Mouse (Mus musculus) E14TG2a.4 (cell line): Measurements from ENCODE around the gene Bud23.
"Not testable (repeated sequence)": the region's sequence is repeated elsewhere in the genome, so short reads cannot be mapped to it uniquely, and the experiment has no call there.

Experiments used
- H3K27me3 ChIP-seq: 2 replicates; pipeline ENCODE4 v1.6.1; 2014; ENCODE audit warnings: low read length, control low read depth; ENCODE audit not compliant: insufficient read depth
- H3K36me3 ChIP-seq: 2 replicates; pipeline ENCODE4 v1.6.1; 2014; ENCODE audit warnings: low read length, control low read depth; ENCODE audit not compliant: insufficient read depth
- H3K4me1 ChIP-seq: replicated peaks from 2 replicates; pipeline ENCODE4 v1.6.1; 2014; ENCODE audit warnings: low read depth, low read length, control low read depth
- H3K4me3 ChIP-seq: replicated peaks from 2 replicates; pipeline ENCODE4 v1.5.1; 2014; ENCODE audit warnings: mild to moderate bottlenecking, low read length
- H3K9me3 ChIP-seq: 2 replicates; pipeline ENCODE4 v1.6.1; 2014; ENCODE audit warnings: low read length, control low read depth
- CTCF ChIP-seq: conservative IDR thresholded peaks from 2 replicates; pipeline ENCODE4 v1.5.1; 2014; ENCODE audit warnings: low read length
- NANOG ChIP-seq: IDR thresholded peaks from 2 replicates; pipeline ENCODE4 v1.6.1; 2014; ENCODE audit warnings: borderline replicate concordance, low read length, mixed read lengths
- POU5F1 ChIP-seq: IDR thresholded peaks from 2 replicates; pipeline ENCODE4 v1.6.1; 2014; ENCODE audit warnings: low read length, borderline replicate concordance

Gene Bud23

GRCm38 (mm10) chr5:135064909-135065446, at the start of gene Bud23:
TSS of gene Bud23 (minus strand) at chr5:135064959.
- Histone ChIP-seq H3K4me3 (peak within 1 kb of the TSS; percentile 98), H3K4me1 (peaks cover 40% of the 10 kb centered on the region), H3K36me3 (peaks cover 60% of the 10 kb centered on the region)
- H3K9me3 ChIP-seq, H3K27me3 ChIP-seq: not testable (repeated sequence)

DNA sequence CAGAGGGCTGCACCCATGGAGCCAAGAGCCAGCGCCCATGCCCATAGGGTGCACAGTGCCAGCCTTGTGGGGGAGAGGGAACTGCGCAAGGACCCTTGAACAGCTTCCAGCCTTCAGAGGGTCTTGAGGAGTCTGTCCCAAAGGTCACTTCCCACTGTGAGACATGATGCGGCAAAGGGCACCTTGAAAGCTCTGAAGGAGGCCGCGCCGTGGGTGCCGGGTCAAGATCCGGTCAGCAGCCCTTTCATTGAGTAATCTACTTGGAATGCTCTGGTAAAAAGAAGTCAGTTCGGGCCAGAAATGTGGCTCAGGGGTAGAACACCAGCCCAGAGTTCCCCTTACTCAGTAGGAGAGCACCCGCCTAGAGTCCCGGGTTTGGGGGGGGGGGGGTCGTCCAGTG, 49.0 kb upstream of the Bud23 start:
- TF ChIP-seq NANOG: no peak
- no peak for TF ChIP-seq POU5F1
- no peak for TF ChIP-seq CTCF
- H3K9me3 ChIP-seq: no peaks in the 10 kb centered on the region
- no peaks in the 10 kb centered on the region for H3K36me3 ChIP-seq
- peaks cover 28% of the 10 kb centered on the region for H3K27me3 ChIP-seq
- peaks cover 35% of the 10 kb centered on the region for H3K4me1 ChIP-seq
- no peak overlapping the region for H3K4me3 ChIP-seq

- no peak for TF ChIP-seq POU5F1
- TF ChIP-seq CTCF: no peak
- TF ChIP-seq NANOG: no peak
- Histone ChIP-seq H3K4me1 (peaks cover 43% of the 10 kb centered on the region), H3K27me3 (peaks cover 64% of the 10 kb centered on the region), H3K4me3 (no peak overlapping the region), H3K9me3 (no peaks in the 10 kb centered on the region), H3K36me3 (no peaks in the 10 kb centered on the region)
These were observed 45.2 kb upstream of the Bud23 start for GRCm38 (mm10) chr5:135109976-135110375.

- peaks cover 68% of the 10 kb centered on the region for H3K27me3 ChIP-seq
- H3K4me3 ChIP-seq: 0 out of 2 replicates have a peak overlapping the region, but pooled peaks have one; percentile 84
- TF ChIP-seq POU5F1 (no peak), CTCF (no peak), NANOG (no peak)
- H3K4me1 ChIP-seq: peaks cover 41% of the 10 kb centered on the region
- no peaks in the 10 kb centered on the region for H3K36me3 ChIP-seq
- H3K9me3 ChIP-seq: no peaks in the 10 kb centered on the region
These were observed 44.7 kb upstream of the Bud23 start for GRCm38 (mm10) chr5:135109426-135109825.

- peaks cover 37% of the 10 kb centered on the region for H3K4me1 ChIP-seq
- peak overlapping the region; percentile 84 for H3K4me3 ChIP-seq
- no peaks in the 10 kb centered on the region for H3K36me3 ChIP-seq
- TF ChIP-seq CTCF: no peak
- no peak for TF ChIP-seq POU5F1
- TF ChIP-seq NANOG: no peak
- peaks cover 72% of the 10 kb centered on the region for H3K27me3 ChIP-seq
- no peaks in the 10 kb centered on the region for H3K9me3 ChIP-seq
These were observed 44.3 kb upstream of the Bud23 start for GRCm38 (mm10) chr5:135109017-135109416.

GRCm38 (mm10) chr5:135107521-135108501, 43.1 kb upstream of the Bud23 start:
- no peaks in the 10 kb centered on the region for H3K9me3 ChIP-seq
- H3K27me3 ChIP-seq: peaks cover 74% of the 10 kb centered on the region
- no peaks in the 10 kb centered on the region for H3K36me3 ChIP-seq
- peak overlapping the region; percentile 84 for H3K4me3 ChIP-seq
- TF ChIP-seq POU5F1 (no peak), NANOG (no peak), CTCF (no peak; the same call in 1 of the 2 replicates)
- peaks cover 29% of the 10 kb centered on the region for H3K4me1 ChIP-seq

DNA sequence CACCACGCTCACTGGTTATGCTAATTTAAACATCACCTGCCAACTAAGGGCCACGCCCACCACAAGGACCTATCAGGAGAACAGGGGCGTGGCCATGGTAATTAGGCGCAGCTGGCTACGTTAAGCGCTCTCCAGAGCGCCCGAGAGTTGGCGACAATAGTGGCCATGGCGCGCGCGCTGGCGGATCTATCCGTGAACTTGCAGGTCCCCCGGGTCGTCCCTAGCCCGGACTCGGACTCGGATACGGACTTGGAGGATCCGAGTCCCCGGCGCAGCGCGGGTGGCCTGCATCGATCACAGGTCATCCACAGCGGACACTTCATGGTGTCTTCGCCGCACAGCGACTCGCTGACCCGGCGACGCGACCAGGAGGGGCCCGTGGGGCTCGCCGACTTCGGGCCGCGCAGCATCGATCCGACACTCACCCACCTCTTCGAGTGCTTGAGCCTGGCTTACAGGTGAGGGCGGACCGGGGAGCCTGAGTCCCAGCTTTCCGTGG, 42.0 kb upstream of the Bud23 start:
- TF ChIP-seq POU5F1: no peak
- no peak for TF ChIP-seq CTCF
- no peak for TF ChIP-seq NANOG
- Histone ChIP-seq H3K36me3 (no peaks in the 10 kb centered on the region), H3K27me3 (peaks cover 78% of the 10 kb centered on the region), H3K9me3 (no peaks in the 10 kb centered on the region), H3K4me1 (peaks cover 29% of the 10 kb centered on the region), H3K4me3 (peak overlapping the region; percentile 84)

DNA sequence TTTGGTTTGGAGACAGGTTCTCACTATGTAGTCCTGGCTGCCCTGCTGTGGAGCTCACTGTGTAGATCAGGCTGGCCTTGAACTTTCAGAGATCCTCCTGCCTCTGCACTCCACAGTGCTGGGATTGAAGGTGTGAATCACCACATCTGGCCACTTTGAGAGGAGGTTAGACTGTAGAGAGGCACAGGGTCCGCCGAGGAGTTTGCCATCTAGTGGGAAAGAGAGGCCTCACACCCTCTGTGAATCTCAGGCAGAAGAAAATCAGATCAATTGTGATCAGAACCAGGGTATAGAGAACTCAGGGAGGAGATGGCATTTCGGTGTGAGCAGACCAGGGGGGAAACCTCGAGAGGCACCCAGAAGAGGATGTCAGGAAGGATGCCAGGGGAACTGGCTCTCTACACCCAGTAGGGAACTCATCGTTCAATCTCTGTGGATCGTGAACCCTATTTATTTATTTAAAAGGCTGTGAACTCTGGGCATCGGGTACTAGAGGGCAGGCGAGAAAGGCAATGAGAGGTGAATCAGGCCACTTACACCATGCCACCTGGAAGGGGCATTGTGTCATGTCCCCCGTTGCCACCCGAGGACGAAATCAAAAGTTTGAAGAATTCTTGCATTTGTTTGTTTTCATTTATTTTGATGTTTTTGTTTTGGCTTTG, 39.4 kb upstream of the Bud23 start:
- TF ChIP-seq NANOG (no peak), CTCF (peak; percentile 85)
- no peak overlapping the region for H3K4me3 ChIP-seq
- peaks cover 64% of the 10 kb centered on the region for H3K27me3 ChIP-seq
- no peaks in the 10 kb centered on the region for H3K9me3 ChIP-seq
- H3K36me3 ChIP-seq: no peaks in the 10 kb centered on the region
- H3K4me1 ChIP-seq: peaks cover 24% of the 10 kb centered on the region
